Mouse (Mus musculus): ENCODE measurements at regions not wholly inside any gene's neighbourhood (a gene's known extent, or its start where the extent isn't known, plus 50 kb on each side); places are given as distances from the start of the nearest gene placed in this dataset.
A peak's percentile ranks its signal among the peaks of the same experiment; 100 is the strongest.
"Not testable (repeated sequence)": the region's sequence is repeated elsewhere in the genome, so short reads cannot be mapped to it uniquely, and the experiment has no call there.

GRCm38 (mm10) chr14:61753421-61753820 is 146.2 kb downstream of the Kcnrg start:
- DNase-seq (ENCODE audit: low spot score), result no peak
- no peak overlapping the region for H3K27ac ChIP-seq (replicated peaks; ENCODE audit: low read depth, low read length)
- no peak overlapping the region for H3K4me2 ChIP-seq (ENCODE audit: low read depth, severe bottlenecking)
- no peaks in the 10 kb centered on the region for H3K27me3 ChIP-seq (ENCODE audit: control insufficient read depth, insufficient read depth, low read length)
- 83% methylated on average over 3 of the region's 3 CpGs for WGBS
- H3K9me3 ChIP-seq (ENCODE audit: control insufficient read depth, low read length), result no peaks in the 10 kb centered on the region
- no peak for ATAC-seq (ENCODE audit: insufficient number of reproducible peaks, low FRiP score, low TSS enrichment, low read depth)
- H3K4me1 ChIP-seq (ENCODE audit: control insufficient read depth, insufficient read depth, low read length), result peaks cover 7% of the 10 kb centered on the region; the same call in 1 of the 2 replicates
- H3K36me3 ChIP-seq (ENCODE audit: control insufficient read depth, insufficient read depth, low read length), result no peaks in the 10 kb centered on the region
- H3K9ac ChIP-seq (ENCODE audit: low read length), result no peak overlapping the region
- H3K4me3 ChIP-seq (ENCODE audit: low read depth, low read length), result no peak overlapping the region

GRCm38 (mm10) chr14:61756651-61757050 is 149.4 kb downstream of the Kcnrg start:
- H3K9ac ChIP-seq (ENCODE audit: low read length), result no peak overlapping the region
- no peaks in the 10 kb centered on the region for H3K9me3 ChIP-seq (ENCODE audit: control insufficient read depth, low read length)
- ATAC-seq (ENCODE audit: insufficient number of reproducible peaks, low FRiP score, low TSS enrichment, low read depth) (no peak), DNase-seq (ENCODE audit: low spot score) (no peak)
- no peaks in the 10 kb centered on the region for H3K27me3 ChIP-seq (ENCODE audit: control insufficient read depth, insufficient read depth, low read length)
- H3K4me1 ChIP-seq (ENCODE audit: control insufficient read depth, insufficient read depth, low read length), result peaks cover 7% of the 10 kb centered on the region; the same call in 1 of the 2 replicates
- H3K4me3 ChIP-seq (ENCODE audit: low read depth, low read length), result no peak overlapping the region
- WGBS, result 26% methylated on average over 1 of the region's 1 CpGs
- no peak overlapping the region; the same call in 1 of the 2 replicates for H3K4me2 ChIP-seq (ENCODE audit: low read depth, severe bottlenecking)
- H3K27ac ChIP-seq (replicated peaks; ENCODE audit: low read depth, low read length), result no peak overlapping the region
- H3K36me3 ChIP-seq (ENCODE audit: control insufficient read depth, insufficient read depth, low read length), result no peaks in the 10 kb centered on the region

DNA sequence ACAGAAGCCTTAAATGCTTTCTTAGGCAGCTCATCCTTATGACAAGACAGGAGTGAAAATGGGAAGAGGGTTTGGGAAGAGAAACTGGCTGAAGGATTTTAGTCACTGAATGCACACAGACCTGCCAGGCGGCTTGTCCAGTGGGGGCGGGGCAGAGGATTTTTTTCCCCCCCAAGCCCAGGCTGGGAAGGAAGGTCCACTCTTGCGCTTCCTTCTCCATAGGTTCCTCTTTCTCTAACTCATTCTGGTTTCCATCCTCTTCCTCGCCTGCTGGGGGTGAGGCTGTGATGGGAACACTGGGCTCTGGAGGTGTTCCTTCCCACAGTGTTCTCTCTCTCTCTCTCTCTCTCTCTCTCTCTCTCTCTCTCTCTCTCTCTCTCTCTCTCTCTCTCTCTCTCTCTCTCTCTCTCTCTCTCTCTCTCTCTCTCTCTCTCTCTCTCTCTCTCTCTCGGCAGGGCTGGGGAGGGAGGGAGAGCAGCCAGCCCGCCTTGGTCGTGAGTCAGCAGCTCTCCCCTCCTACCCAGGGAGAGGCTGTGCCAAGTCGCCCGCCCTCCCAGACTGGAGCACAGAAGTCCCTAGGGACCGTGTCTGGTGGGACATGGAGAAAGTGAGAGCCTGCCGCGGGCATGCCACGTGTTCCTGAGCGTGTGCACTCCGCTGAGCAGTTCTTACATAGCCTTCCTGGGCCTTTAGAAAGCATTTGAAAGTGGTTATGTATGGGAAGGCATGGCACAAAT is 150.0 kb downstream of the Kcnrg start:
- Histone ChIP-seq H3K27ac (replicated peaks; ENCODE audit: low read depth, low read length) (no peak overlapping the region), H3K4me3 (ENCODE audit: low read depth, low read length) (0 out of 2 replicates have a peak overlapping the region, but pooled peaks have one; percentile 5), H3K9me3 (ENCODE audit: control insufficient read depth, low read length) (no peaks in the 10 kb centered on the region), H3K36me3 (ENCODE audit: control insufficient read depth, insufficient read depth, low read length) (no peaks in the 10 kb centered on the region), H3K4me2 (ENCODE audit: low read depth, severe bottlenecking) (peak overlapping the region; percentile 32), H3K4me1 (ENCODE audit: control insufficient read depth, insufficient read depth, low read length) (peaks cover 7% of the 10 kb centered on the region; the same call in 1 of the 2 replicates), H3K9ac (ENCODE audit: low read length) (no peak overlapping the region), H3K27me3 (ENCODE audit: control insufficient read depth, insufficient read depth, low read length) (no peaks in the 10 kb centered on the region)
- peak; percentile 71 for DNase-seq (ENCODE audit: low spot score)
- peak; percentile 62; the same call in 1 of the 2 replicates for ATAC-seq (ENCODE audit: insufficient number of reproducible peaks, low FRiP score, low TSS enrichment, low read depth)
- 10% methylated on average over 14 of the region's 15 CpGs for WGBS

- peak overlapping the region; percentile 32; the same call in 1 of the 2 replicates for H3K4me2 ChIP-seq (ENCODE audit: low read depth, severe bottlenecking)
- no peaks in the 10 kb centered on the region for H3K36me3 ChIP-seq (ENCODE audit: control insufficient read depth, insufficient read depth, low read length)
- H3K9ac ChIP-seq (ENCODE audit: low read length), result no peak overlapping the region
- WGBS, result 48% methylated on average over 7 of the region's 7 CpGs
- H3K27me3 ChIP-seq (ENCODE audit: control insufficient read depth, insufficient read depth, low read length), result no peaks in the 10 kb centered on the region
- peaks cover 7% of the 10 kb centered on the region; the same call in 1 of the 2 replicates for H3K4me1 ChIP-seq (ENCODE audit: control insufficient read depth, insufficient read depth, low read length)
- ATAC-seq (ENCODE audit: insufficient number of reproducible peaks, low FRiP score, low TSS enrichment, low read depth), result no peak
- H3K4me3 ChIP-seq (ENCODE audit: low read depth, low read length), result 0 out of 2 replicates have a peak overlapping the region, but pooled peaks have one; percentile 5
- no peak for DNase-seq (ENCODE audit: low spot score)
- no peaks in the 10 kb centered on the region for H3K9me3 ChIP-seq (ENCODE audit: control insufficient read depth, low read length)
- no peak overlapping the region for H3K27ac ChIP-seq (replicated peaks; ENCODE audit: low read depth, low read length)
Measured at GRCm38 (mm10) chr14:61757823-61758175, 150.5 kb downstream of the Kcnrg start.

- Histone ChIP-seq H3K4me1 (ENCODE audit: control insufficient read depth, insufficient read depth, low read length) (peaks cover 7% of the 10 kb centered on the region; the same call in 1 of the 2 replicates), H3K27ac (replicated peaks; ENCODE audit: low read depth, low read length) (no peak overlapping the region), H3K4me3 (ENCODE audit: low read depth, low read length) (no peak overlapping the region), H3K36me3 (ENCODE audit: control insufficient read depth, insufficient read depth, low read length) (no peaks in the 10 kb centered on the region), H3K27me3 (ENCODE audit: control insufficient read depth, insufficient read depth, low read length) (no peaks in the 10 kb centered on the region), H3K9ac (ENCODE audit: low read length) (no peak overlapping the region), H3K4me2 (ENCODE audit: low read depth, severe bottlenecking) (no peak overlapping the region), H3K9me3 (ENCODE audit: control insufficient read depth, low read length) (no peaks in the 10 kb centered on the region)
- ATAC-seq (ENCODE audit: insufficient number of reproducible peaks, low FRiP score, low TSS enrichment, low read depth) (no peak), DNase-seq (ENCODE audit: low spot score) (no peak)
- WGBS, result 80% methylated on average over 5 of the region's 5 CpGs
Measured at GRCm38 (mm10) chr14:61758586-61758985, 151.3 kb downstream of the Kcnrg start.

- not testable (repeated sequence) for H3K9ac ChIP-seq (ENCODE audit: low read length); H3K27me3 ChIP-seq (ENCODE audit: control insufficient read depth, insufficient read depth, low read length); H3K4me2 ChIP-seq (ENCODE audit: low read depth, severe bottlenecking); DNase-seq (ENCODE audit: low spot score); ATAC-seq (ENCODE audit: insufficient number of reproducible peaks, low FRiP score, low TSS enrichment, low read depth); H3K4me1 ChIP-seq (ENCODE audit: control insufficient read depth, insufficient read depth, low read length); H3K36me3 ChIP-seq (ENCODE audit: control insufficient read depth, insufficient read depth, low read length); H3K9me3 ChIP-seq (ENCODE audit: control insufficient read depth, low read length); H3K4me3 ChIP-seq (ENCODE audit: low read depth, low read length); H3K27ac ChIP-seq (replicated peaks; ENCODE audit: low read depth, low read length)
- 83% methylated on average over 12 of the region's 12 CpGs for WGBS
Measured at GRCm38 (mm10) chr14:61760176-61760575, 152.9 kb downstream of the Kcnrg start.

DNA sequence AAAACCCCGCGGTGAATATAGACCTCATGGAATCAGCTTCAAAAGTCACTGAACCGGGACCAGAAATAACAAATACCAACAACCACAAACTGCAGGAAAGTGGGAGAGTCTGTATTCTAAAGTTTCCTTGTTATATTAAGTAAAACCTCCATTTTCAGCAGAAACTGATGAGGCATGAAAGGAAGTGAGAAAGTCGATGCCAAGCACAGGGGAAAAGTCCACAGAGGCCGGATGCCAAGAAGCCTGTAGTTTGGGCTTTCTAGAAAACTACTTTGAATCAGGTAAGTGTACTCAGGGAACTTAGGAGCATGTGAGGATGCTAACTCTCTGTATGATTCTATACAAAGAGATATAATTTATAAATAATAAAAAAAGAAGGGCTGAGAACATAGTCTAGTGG is 154.8 kb downstream of the Kcnrg start:
- Histone ChIP-seq H3K27me3 (ENCODE audit: control insufficient read depth, insufficient read depth, low read length) (no peaks in the 10 kb centered on the region), H3K4me1 (ENCODE audit: control insufficient read depth, insufficient read depth, low read length) (peaks cover 5% of the 10 kb centered on the region; the same call in 1 of the 2 replicates), H3K4me2 (ENCODE audit: low read depth, severe bottlenecking) (no peak overlapping the region), H3K4me3 (ENCODE audit: low read depth, low read length) (no peak overlapping the region), H3K9ac (ENCODE audit: low read length) (no peak overlapping the region), H3K9me3 (ENCODE audit: control insufficient read depth, low read length) (no peaks in the 10 kb centered on the region), H3K27ac (replicated peaks; ENCODE audit: low read depth, low read length) (no peak overlapping the region), H3K36me3 (ENCODE audit: control insufficient read depth, insufficient read depth, low read length) (no peaks in the 10 kb centered on the region)
- DNase-seq (ENCODE audit: low spot score), result no peak
- 94% methylated on average over 5 of the region's 5 CpGs for WGBS
- ATAC-seq (ENCODE audit: insufficient number of reproducible peaks, low FRiP score, low TSS enrichment, low read depth), result no peak

DNA sequence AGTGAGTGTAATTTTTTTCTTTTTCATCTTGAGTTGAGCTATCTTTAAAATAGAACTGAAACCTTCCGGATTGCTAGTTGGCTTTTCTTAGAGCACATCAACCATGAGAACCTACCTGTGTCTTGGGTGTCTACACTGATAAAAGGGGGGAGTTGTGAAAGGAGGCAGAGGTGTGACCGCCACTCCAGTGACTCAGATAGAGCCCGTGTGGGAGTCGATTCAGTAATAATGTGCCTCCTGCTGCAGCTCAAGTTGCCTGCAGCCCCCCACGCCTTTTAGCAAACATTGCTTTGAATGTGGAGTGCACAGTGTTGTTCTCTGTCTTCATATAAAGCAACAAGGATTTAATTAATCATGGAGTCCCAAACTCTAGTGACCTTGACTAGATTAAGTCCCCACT is 162.6 kb downstream of the Kcnrg start:
- Histone ChIP-seq H3K27ac (replicated peaks; ENCODE audit: low read depth, low read length) (no peak overlapping the region), H3K36me3 (ENCODE audit: control insufficient read depth, insufficient read depth, low read length) (no peaks in the 10 kb centered on the region), H3K4me2 (ENCODE audit: low read depth, severe bottlenecking) (no peak overlapping the region), H3K9me3 (ENCODE audit: control insufficient read depth, low read length) (no peaks in the 10 kb centered on the region), H3K4me1 (ENCODE audit: control insufficient read depth, insufficient read depth, low read length) (no peaks in the 10 kb centered on the region), H3K9ac (ENCODE audit: low read length) (no peak overlapping the region), H3K27me3 (ENCODE audit: control insufficient read depth, insufficient read depth, low read length) (no peaks in the 10 kb centered on the region), H3K4me3 (ENCODE audit: low read depth, low read length) (no peak overlapping the region)
- ATAC-seq (ENCODE audit: insufficient number of reproducible peaks, low FRiP score, low TSS enrichment, low read depth), result no peak
- DNase-seq (ENCODE audit: low spot score), result no peak
- 77% methylated on average over 5 of the region's 5 CpGs for WGBS

Data from limb, embryonic 11.5 days (tissue).